Mouse (Mus musculus) CD8-positive naive resting alpha-beta T cell, adult 2 months (primary cell): Measurements from ENCODE around the gene Abcd1.

Experiments used
- DNase-seq, 2 experiments: peaks; one replicate each; pipeline ENCODE4 v3.0.0; 2022; ENCODE audit warnings: low read depth in 2 of 2, low spot score in 2 of 2

Abcd1 gene

GRCm38 (mm10) chrX:73716109-73716661, at the start of gene Abcd1, which contains the start of gene Bcap31:
TSS of gene Abcd1 (plus strand) at chrX:73716597.
TSS of gene Bcap31 (minus strand) at chrX:73716175.
- peak; percentile 93 to 94 for DNase-seq

- peak; percentile 30 to 52 for DNase-seq
These were observed 44.4 kb upstream of the Abcd1 start for GRCm38 (mm10) chrX:73672031-73672431.

- DNase-seq = no peak
These were observed 43.3 kb upstream of the Abcd1 start, which contains the start of gene Slc6a8 for GRCm38 (mm10) chrX:73672879-73673618. TSS of gene Slc6a8 (plus strand) at chrX:73673150.

GRCm38 (mm10) chrX:73673619-73673967, 42.8 kb upstream of the Abcd1 start:
- DNase-seq = no peak

GRCm38 (mm10) chrX:73673968-73674661, 42.3 kb upstream of the Abcd1 start:
- no peak for DNase-seq

GRCm38 (mm10) chrX:73675231-73675630, 41.2 kb upstream of the Abcd1 start:
- DNase-seq = no peak

GRCm38 (mm10) chrX:73676668-73677067, 39.7 kb upstream of the Abcd1 start:
- DNase-seq = no peak

GRCm38 (mm10) chrX:73684156-73684555, 32.2 kb upstream of the Abcd1 start:
- no peak for DNase-seq

- no peak for DNase-seq
These were observed 31.4 kb upstream of the Abcd1 start for GRCm38 (mm10) chrX:73684978-73685377.

GRCm38 (mm10) chrX:73685629-73686028, 30.8 kb upstream of the Abcd1 start:
- DNase-seq = no peak

GRCm38 (mm10) chrX:73690917-73691629, 25.3 kb upstream of the Abcd1 start:
- DNase-seq = peak; percentile 15 to 32

- no peak for DNase-seq
These were observed 15.9 kb upstream of the Abcd1 start for GRCm38 (mm10) chrX:73700472-73700871.

GRCm38 (mm10) chrX:73715476-73716108, 805 bp upstream of the Abcd1 start:
- DNase-seq = peak; percentile 7 to 28

GRCm38 (mm10) chrX:73716709-73717545, 530 bp downstream of the Abcd1 start:
- DNase-seq = peak in 1 of 2 experiments; percentile 0

GRCm38 (mm10) chrX:73717667-73718066, 1.3 kb downstream of the Abcd1 start:
- peak in 1 of 2 experiments; percentile 4 for DNase-seq

GRCm38 (mm10) chrX:73718271-73718670, 1.9 kb downstream of the Abcd1 start:
- DNase-seq = no peak

- DNase-seq = peak in 1 of 2 experiments; percentile 0
These were observed 2.4 kb downstream of the Abcd1 start for GRCm38 (mm10) chrX:73718686-73719362.

GRCm38 (mm10) chrX:73730908-73731307, 14.5 kb downstream of the Abcd1 start:
- no peak for DNase-seq

GRCm38 (mm10) chrX:73738155-73738554, 21.8 kb downstream of the Abcd1 start:
- DNase-seq = no peak
